Mouse (Mus musculus) 3134 (cell line): ENCODE measurements at regions not wholly inside any gene's neighbourhood (a gene's known extent, or its start where the extent isn't known, plus 50 kb on each side); places are given as distances from the start of the nearest gene placed in this dataset.

ENCODE experiments used
- DNase-seq: peaks from one replicate; pipeline ENCODE4 v3.0.0-alpha.2; 2011; ENCODE audit warnings: low spot score; ENCODE audit not compliant: insufficient read length; ENCODE audit errors: extremely low read depth

GRCm38 (mm10) chr5:82125921-82126459, 1106.1 kb downstream of the Adgrl3 start:
- no peak for DNase-seq

GRCm38 (mm10) chr5:82142063-82142462, 1122.1 kb downstream of the Adgrl3 start:
- DNase-seq: no peak
